Mouse (Mus musculus) small intestine, adult 2 months (tissue): ENCODE measurements around the gene Pdss2. TPM values are rescaled to one million over a fixed set of nuclear protein-coding genes. Genes with fewer than 3 reads are reported as not detected.

Experiments used
- H3K27ac ChIP-seq: fragments of 200-500 bp; 2 replicates; pipeline ENCODE4 v1.5.1; 2012; ENCODE audit warnings: low read depth, low read length, control low read depth, inconsistent platforms; ENCODE audit not compliant: insufficient read depth
- H3K27me3 ChIP-seq: fragments of 200-500 bp; 2 replicates; pipeline ENCODE4 v1.6.1; 2012; ENCODE audit warnings: mild to moderate bottlenecking, moderate library complexity, low read length, inconsistent platforms; ENCODE audit not compliant: control insufficient read depth, insufficient read depth
- H3K36me3 ChIP-seq: fragments of 200-500 bp; 2 replicates; pipeline ENCODE4 v1.6.1; 2012; ENCODE audit warnings: mild to moderate bottlenecking, low read length, control low read depth, inconsistent platforms; ENCODE audit not compliant: control insufficient read depth, insufficient read depth
- H3K4me1 ChIP-seq: fragments of 200-500 bp; 2 replicates; pipeline ENCODE4 v1.6.1; 2012; ENCODE audit warnings: low read length, inconsistent platforms, mixed read lengths; ENCODE audit not compliant: control insufficient read depth, insufficient read depth, insufficient read length
- H3K4me3 ChIP-seq: fragments of 200-500 bp; 2 replicates; pipeline ENCODE4 v1.5.1; 2012; ENCODE audit warnings: low read depth, mild to moderate bottlenecking, control low read depth, inconsistent platforms, low read length, moderate library complexity
- CTCF ChIP-seq: fragments of 200-500 bp; IDR thresholded peaks from 2 replicates; pipeline ENCODE4 v1.5.1; 2012; ENCODE audit warnings: low read depth, mild to moderate bottlenecking, control low read depth, inconsistent platforms, low read length, moderate library complexity, mixed read lengths; ENCODE audit not compliant: insufficient replicate concordance, insufficient read length; ENCODE audit errors: extremely low read depth
- POLR2A ChIP-seq: fragments of 200-500 bp; IDR thresholded peaks from 2 replicates; pipeline ENCODE4 v1.6.1; 2012; ENCODE audit warnings: low read depth, mild to moderate bottlenecking, control low read depth, inconsistent platforms, low read length, moderate library complexity
- WGBS: fragments of 180-500 bp; shearing (Covaris S2); methylation state at CpG from one replicate; pipeline ENCODE4 v1.1.7; 2018; 5-methylcytosine and 5-hydroxymethylcytosine counted together
- polyA plus RNA-seq: library from polyadenylated mRNA; depleted of rRNA; stranded (reverse); fragments of >200 nt; gene quantifications from 2 replicates; pipeline ENCODE4 v1.2.3, GENCODE M21; 2012

Pdss2 gene
- polyA plus RNA-seq, 1 experiment = 10.5 TPM

DNA sequence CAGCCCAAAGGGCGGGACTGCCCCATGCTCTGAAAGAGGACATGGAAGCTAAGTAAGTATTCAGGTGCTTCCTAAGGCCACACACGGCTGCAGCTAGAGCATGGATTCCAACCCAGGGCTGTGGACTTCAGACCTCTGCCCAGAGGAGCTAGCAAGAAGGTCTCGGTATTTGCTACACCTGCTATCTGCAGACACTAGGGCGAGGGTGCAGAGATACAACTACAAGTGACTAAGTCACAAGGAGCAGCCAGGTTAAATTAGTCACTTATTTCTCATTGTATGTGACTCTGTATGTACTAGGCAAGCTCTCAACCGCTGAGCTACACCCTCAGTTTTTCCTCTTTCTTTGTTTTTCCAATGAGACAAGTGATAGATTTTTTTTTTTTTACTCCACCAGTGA lies 241.5 kb downstream of the Pdss2 start:
- no peaks in the 10 kb centered on the region for H3K36me3 ChIP-seq
- no peaks in the 10 kb centered on the region for H3K27me3 ChIP-seq
- H3K27ac ChIP-seq = peak overlapping the region; percentile 63; the same call in 1 of the 2 replicates
- TF ChIP-seq CTCF (no peak), POLR2A (no peak)
- peaks cover 4% of the 10 kb centered on the region; the same call in 1 of the 2 replicates for H3K4me1 ChIP-seq
- 37% methylated on average over 5 of the region's 5 CpGs for WGBS
- H3K4me3 ChIP-seq = no peak overlapping the region

DNA sequence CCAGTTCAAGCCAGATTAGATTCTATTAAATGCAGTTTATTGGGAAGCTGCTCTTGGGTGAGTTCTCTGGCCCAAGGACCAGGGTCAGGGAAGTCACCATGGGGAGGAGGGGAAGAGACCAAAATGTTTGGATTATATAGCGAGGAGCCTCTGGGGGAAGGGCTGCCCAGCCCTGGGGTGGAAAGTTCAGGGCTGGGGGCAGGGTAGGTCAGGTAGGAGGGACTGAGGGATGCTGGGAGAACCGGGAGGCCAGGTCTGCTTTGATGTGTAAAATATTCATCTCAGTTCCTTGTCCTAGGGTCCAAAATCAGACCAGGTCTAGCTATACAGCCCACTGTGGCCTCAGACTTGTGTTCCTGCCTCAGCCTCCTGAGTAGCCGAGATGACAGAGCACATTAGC lies 241.9 kb downstream of the Pdss2 start:
- Histone ChIP-seq H3K4me1 (peaks cover 4% of the 10 kb centered on the region; the same call in 1 of the 2 replicates), H3K27ac (peak overlapping the region; percentile 63; the same call in 1 of the 2 replicates)

GRCm38 (mm10) chr10:43466223-43466622 lies 244.9 kb downstream of the Pdss2 start:
- Histone ChIP-seq H3K4me1 (peaks cover 4% of the 10 kb centered on the region; the same call in 1 of the 2 replicates), H3K27me3 (no peaks in the 10 kb centered on the region), H3K27ac (no peak overlapping the region), H3K36me3 (no peaks in the 10 kb centered on the region), H3K4me3 (no peak overlapping the region)
- 70% methylated on average over 2 of the region's 2 CpGs for WGBS
- no peak for TF ChIP-seq CTCF
- no peak for TF ChIP-seq POLR2A

More for the DNA sequence above, 241.9 kb downstream of the Pdss2 start:
- TF ChIP-seq POLR2A (no peak), CTCF (no peak)
- Histone ChIP-seq H3K4me3 (no peak overlapping the region), H3K36me3 (no peaks in the 10 kb centered on the region), H3K27me3 (no peaks in the 10 kb centered on the region)
- WGBS = 54% methylated on average over 3 of the region's 3 CpGs

GRCm38 (mm10) chr10:43467659-43468058 lies 246.4 kb downstream of the Pdss2 start:
- H3K4me3 ChIP-seq = no peak overlapping the region
- TF ChIP-seq CTCF = no peak
- no peak for TF ChIP-seq POLR2A

DNA sequence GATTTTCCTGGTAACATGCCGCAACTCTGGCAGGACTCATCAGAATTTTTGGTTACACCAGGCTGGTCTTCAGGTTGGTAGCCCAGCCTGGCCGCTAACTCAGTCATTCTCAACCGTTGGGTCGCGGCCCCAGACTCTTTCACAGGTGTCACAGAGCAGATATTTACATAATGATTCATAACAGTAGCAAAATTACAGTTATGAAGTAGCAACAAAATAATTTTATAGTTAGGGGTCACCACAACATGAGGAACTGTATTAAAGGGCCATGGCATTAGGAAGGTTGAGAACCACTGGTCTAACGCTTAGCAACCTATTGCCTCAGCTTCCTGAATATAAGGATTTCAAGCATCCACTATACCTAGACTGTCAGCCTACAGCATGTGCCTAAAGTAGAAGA lies 247.0 kb downstream of the Pdss2 start:
- Histone ChIP-seq H3K27ac (no peak overlapping the region), H3K4me3 (no peak overlapping the region), H3K27me3 (peaks cover 3% of the 10 kb centered on the region; the same call in 1 of the 2 replicates), H3K4me1 (peaks cover 2% of the 10 kb centered on the region; the same call in 1 of the 2 replicates), H3K36me3 (no peaks in the 10 kb centered on the region)
- 92% methylated on average over 6 of the region's 6 CpGs for WGBS
- TF ChIP-seq POLR2A = no peak
- TF ChIP-seq CTCF = no peak

More at GRCm38 (mm10) chr10:43467659-43468058, 246.4 kb downstream of the Pdss2 start:
- no peak overlapping the region for H3K27ac ChIP-seq
- no peaks in the 10 kb centered on the region for H3K27me3 ChIP-seq
- peaks cover 4% of the 10 kb centered on the region; the same call in 1 of the 2 replicates for H3K4me1 ChIP-seq
- 36% methylated on average over 13 of the region's 13 CpGs for WGBS
- H3K36me3 ChIP-seq = no peaks in the 10 kb centered on the region

DNA sequence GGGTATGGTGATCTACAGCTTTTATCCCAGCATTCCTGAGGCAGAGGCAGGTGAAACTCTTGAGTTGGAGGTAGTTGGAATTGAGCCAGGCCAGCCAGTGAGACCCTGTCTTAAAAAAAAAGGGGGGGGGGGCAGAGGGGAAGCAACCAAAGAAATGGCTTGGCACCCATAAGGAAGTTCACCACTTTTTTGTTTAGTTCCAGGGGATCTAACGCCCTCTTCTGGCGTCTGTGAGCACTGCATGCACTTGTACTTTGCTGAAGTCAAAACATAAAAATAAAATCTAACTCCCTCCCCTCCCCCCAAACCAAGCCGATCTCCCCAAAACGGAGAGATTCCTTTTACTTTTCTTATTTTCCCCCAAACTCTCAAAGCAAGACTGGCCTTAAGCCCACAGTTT lies 254.1 kb downstream of the Pdss2 start:
- H3K4me3 ChIP-seq = no peak overlapping the region
- 32% methylated on average over 4 of the region's 4 CpGs for WGBS
- H3K36me3 ChIP-seq = no peaks in the 10 kb centered on the region
- TF ChIP-seq CTCF (peak; percentile 40; the same call in 1 of the 2 replicates), POLR2A (no peak)
- no peak overlapping the region for H3K27ac ChIP-seq
- peaks cover under 1% of the 10 kb centered on the region; the same call in 1 of the 2 replicates for H3K4me1 ChIP-seq
- peaks cover 6% of the 10 kb centered on the region for H3K27me3 ChIP-seq

- Histone ChIP-seq H3K4me3 (no peak overlapping the region), H3K36me3 (no peaks in the 10 kb centered on the region), H3K27me3 (peaks cover 6% of the 10 kb centered on the region), H3K4me1 (peaks cover 2% of the 10 kb centered on the region; the same call in 1 of the 2 replicates), H3K27ac (no peak overlapping the region)
- WGBS = 68% methylated on average over 9 of the region's 9 CpGs
- TF ChIP-seq POLR2A (no peak), CTCF (no peak)
These were observed 256.2 kb downstream of the Pdss2 start for GRCm38 (mm10) chr10:43477459-43477858.
